Mouse (Mus musculus) ovary, adult 18-20 months (tissue): ENCODE data around the gene Srgap2.

Experiments
- DNase-seq: peaks from one replicate; pipeline ENCODE4 v3.0.0; 2022; ENCODE audit warnings: low spot score, mixed read lengths

The Srgap2 gene

DNA sequence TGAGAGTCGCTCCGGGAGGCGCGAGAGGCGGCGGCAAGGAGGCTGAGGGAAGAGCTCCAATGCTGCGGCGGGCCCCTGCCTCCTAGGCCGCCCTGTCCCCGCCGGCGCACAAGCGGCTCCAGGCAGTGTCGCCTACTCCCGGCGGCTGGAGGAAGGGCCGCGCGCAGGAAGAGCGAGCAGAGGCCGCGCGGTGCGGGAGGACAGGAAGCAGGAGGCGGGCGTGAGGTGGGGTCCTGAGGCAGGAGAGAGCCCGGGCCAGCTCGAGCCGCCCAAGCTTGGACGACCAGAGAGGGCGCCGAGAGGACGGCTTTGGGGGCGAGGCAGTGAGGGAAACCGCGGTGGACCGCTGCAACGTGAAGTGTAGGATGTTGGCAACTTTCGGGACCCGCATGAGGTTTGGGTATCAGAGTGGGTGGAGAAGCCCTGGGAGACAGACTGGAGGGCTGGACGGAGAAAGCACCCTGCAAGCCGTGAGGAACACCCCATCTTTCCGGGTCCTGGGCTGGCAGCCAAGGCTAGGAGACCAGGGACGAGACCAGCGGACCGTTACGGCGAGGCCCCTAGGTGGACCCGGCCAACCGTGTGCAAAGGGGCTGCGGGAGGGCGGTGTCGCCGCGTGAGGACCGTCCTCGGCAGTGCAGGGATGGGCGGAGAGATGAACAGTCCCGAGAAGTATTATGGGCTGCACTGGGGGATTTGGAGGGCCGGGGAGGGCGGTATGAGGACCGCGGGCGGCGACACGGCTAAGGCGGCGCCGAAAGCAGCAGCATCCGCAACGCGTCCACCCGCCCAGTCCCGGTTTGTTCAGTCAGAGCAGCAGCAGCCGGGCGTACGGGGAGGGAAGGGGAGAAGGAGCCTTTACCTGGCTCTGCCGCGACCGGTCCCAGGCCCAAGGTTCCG, 531 bp downstream of the Srgap2 start:
- peak; percentile 45 for DNase-seq

DNA sequence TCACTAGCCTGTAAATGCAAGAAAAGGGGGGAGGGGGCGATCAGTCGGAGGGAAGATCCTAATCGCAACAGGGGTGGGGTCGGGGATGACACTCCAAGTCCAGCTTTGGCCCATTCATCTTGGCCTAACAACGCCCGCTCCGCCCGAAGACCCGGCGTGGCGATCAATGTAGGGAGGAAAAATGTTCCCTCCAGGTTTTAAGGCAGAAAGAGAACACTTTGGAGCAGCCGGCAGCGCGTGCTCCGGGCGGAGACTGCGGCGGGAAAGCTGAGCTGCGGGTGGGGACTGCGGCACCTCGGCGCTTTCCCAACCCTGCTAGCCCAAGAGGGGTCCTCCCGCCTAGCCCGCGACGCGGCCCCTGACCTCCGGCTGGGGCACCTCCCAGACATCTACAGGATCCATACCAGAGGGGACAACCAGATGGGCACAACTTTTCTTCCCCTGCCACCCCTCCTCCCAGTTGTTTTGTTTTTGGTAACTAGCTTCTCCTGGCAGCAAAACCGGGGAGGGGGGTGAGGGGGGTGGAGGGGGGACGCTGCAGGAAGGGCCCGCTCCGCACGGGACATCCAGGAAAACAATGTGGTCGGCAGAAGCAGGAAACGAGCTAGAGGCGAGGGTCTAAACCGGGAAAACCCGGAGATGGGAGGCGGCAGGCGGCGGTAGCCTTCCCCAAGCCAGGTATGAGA, 1.4 kb downstream of the Srgap2 start:
- no peak for DNase-seq

DNA sequence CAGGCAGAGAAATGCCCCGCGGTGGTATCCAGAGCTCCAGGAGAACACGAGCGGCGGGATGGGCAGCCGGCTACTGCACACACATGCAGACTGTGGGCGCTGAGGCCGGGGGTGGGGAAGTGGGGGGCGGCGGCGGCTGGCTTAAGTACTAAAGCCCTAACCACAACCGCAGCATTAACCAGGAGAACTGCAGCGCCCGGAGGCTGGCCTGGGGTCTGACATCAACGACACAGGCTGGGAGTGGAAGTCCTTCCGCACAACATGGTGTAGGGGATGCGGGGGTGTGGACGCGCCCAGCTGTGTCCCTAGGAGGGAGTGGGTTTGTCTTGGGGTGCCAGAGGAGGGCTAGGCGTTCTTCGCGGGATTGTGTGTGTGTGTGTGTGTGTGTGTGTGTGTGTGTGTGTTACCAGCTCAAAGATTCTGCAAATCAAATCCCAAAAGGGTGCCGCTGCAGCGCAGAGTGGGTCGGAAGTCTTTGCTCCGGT, 2.0 kb downstream of the Srgap2 start:
- DNase-seq: peak; percentile 11

DNA sequence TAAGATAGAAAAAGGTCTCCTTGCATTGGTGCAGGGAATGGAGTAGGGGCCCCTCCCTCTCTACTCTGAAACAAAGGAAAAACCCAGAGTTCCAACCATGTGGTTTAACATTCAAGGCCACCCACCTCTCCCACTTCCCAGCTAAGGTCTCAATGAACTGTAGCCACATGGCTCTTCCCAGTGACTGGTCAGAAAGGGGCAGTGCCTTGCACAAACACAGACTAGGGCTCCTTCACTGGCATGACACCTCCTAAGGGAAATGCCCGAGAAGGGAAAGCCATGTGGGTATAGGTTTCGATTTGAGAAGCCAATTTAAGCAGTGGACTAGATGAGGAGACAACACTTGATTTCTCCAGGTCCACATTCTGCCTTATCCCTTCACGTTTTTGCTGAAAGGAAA, 3.4 kb downstream of the Srgap2 start:
- no peak for DNase-seq

DNA sequence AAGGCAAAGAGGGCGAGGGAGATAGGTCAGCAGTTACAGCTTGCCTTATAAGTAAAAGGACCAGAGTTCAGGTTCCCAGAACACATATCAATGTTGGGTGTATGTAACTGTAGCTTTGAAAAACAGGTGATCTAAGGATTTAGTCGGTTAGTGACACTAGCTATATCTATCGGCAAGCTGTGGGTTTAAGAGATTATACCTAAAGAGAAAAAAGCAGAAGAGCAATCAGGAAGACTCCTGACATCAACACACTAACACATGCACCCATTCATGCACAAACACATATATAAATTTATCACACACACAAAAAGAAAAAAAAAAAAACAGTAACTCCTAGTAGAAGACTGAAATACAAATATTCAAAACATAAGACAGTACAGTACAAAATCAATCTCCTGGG, 10.6 kb downstream of the Srgap2 start:
- DNase-seq: no peak

DNA sequence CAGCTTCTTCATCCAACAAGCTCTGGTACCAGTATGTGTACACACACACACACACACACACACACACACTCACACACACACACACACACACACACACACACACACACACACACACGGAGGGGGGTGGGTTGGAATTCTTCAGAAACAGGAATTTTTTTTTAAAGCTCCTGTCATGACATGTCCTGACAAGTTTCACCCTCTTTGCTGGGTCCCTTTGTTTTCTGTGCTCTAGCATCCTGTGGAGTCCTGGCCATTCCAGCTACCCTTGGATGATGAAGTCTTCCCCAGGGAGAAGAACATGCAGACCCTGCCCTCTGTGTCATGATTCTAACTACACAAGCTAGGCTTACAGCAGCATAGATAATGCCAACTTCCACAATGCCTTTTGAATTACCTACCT, 13.0 kb downstream of the Srgap2 start:
- DNase-seq: no peak

DNA sequence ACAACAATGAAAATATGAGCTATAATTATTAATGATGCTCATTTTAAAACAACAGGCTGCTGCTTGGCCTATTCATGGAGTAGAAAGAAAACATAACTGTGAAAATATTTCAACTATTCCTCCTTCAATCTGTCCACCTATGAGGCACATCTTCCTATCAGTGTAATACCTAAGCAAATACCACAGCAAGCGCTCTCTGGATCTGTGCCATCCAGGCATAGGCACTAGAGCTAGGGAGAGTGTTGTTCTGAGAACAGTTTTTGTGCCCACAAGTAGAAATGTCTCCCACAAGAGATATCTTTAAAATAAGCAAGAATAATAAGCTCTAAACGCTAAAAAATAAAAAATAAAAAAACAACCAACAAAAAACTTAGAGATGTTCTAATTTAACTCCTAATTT, 14.0 kb downstream of the Srgap2 start:
- DNase-seq: no peak

DNA sequence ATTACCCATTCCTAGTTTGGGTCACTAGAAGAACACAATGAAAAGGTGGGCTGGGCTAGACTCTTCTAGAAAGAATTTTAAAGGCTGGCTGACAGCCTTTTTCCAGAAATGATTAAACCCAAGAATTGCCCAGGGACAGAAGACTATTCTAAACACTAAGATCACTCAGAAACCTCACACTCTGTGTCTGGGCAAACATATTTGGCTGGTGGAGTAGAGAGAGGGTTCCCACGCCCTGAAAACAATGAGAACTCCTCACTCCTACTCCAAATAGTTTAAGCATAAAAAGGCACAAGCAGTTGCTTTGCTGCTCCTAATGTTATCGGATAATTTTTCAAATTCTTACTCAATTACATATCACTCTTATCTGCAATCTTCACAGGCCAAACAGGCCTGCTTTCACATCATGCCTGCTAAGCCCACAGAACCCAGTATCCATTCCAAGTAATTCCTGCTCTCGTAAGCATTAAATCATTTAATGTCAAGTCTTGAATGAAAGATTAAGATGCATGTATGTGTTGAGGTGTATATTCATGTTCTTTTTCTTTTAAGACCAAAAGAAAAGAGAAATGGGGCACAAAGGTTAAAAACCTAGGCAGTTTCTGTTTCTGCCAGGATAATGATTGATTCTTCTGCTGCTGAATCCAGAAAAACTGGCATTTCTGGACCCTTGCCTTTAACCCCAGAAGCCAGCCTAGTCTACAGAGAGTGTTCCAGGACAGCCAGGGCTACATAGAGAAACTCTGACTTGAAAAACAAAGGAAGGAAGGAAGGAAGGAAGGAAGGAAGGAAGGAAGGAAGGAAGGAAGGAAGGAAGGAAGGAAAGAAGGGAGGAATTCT, 15.3 kb downstream of the Srgap2 start:
- no peak for DNase-seq

DNA sequence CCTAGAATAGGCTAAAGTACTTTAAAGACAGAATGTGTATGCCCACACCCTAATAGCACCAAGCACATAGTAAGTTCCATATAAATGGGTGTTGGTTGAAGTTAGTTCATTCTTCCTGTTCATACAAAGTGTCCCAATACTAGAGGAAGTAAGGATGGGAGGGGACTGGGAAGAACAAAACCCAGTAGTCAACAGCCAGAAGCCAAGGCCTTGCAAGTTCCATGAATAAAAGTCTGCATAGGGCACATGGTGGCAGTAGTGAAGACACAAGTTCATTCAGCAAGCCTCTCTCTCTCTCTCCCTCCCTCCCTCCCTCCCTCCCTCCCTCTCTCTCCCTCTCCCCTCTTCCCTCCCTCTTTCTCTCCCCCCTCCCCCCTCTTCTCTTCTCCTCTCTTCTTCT, 16.0 kb downstream of the Srgap2 start:
- no peak for DNase-seq

DNA sequence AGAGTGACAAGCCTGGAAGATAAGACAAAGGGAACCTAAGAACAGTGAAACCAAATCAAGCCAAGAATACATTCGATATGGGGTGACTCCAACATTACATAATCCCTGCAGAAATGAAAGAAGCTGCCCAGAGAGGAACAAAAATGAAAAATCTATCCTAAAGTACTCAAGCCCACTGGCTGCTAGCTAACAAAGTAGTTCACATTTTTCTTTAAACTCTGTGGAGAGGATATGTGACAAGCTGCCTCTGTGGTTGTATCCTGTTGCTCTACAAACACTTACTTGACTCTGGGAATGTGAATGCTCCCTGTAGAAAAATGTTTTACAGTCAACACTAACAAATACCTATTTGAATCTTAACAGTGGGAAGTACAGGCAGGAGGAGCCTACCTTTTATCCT, 25.5 kb downstream of the Srgap2 start:
- DNase-seq: no peak

DNA sequence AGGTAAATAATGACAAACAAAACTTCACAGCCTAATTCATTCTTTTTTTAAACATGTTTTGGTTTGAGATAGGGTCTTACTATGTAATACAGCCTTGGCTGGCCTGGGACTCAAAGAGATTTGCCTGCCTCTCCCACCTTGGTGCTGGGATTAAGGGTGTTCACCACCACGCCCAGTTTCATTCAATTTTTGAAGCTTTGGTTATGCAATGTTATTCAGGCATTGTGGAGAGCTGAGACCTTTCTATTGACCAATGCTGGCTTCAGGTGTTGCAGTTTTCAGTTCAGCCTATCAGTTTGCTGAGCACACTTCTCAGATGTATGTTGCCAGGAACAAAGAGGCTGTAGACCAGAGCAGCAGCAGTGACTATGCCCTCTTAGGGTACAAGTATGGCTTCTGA, 28.9 kb downstream of the Srgap2 start:
- DNase-seq: no peak

DNA sequence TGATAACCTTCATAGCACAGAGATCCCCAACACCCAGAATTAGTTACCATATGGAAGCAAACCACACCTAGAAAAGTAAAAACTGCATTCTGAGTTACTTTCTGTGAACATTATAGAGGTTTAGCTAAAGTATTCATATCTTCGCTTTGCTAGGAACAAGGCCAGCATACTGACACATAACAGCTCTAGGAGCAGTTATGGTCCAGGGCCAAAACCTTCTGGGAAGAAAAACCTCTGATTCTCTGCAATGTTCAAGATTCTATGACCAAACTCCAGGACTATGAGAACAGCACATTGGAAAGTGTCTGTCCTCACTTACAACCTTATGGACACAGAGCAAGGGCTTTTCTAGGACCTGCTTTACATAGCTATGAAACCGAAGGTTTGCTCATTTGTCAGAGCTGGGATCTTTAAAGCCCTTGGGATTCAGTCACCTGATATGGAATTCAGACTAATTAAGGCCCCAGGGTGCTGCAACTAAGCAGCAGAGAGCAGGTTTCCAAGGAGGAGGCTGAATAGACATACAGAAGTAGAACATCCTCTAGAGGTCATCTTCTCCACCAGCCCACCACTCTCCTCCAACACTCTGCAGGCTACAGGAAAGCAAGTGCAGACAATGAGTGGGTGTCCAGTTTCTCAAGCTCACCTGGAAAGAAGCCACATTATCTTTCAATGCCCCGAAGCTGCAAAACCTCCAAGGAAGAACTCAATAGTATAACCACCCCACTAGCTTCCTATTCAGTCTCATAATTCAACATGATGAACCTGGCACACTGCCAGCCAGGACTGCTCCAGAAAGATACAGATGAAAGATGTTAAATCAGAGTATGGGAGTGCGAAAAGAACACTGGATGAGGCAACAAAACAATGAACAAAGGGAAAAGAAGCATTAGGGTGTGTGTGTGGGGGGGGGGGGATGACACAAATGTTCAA, 32.9 kb downstream of the Srgap2 start:
- DNase-seq: no peak

DNA sequence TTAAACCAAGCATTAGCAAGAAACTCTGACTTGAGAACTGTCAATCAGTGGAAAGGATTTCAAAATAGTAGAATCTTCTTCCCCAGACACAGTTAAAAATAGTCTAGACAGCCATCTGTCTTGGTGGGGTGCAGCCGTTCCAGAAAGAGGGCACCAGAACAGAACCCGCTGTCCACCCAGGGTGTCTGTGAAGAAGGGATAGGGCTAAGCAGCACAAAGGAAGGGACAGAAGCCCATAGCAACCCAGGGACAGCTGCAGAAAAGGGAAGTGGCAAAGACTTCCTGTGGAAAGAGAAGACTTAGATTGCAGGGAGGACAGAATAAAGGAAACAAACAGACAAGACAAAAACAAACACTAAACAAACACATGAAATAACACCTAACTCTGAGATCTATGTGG, 34.8 kb downstream of the Srgap2 start:
- no peak for DNase-seq

DNA sequence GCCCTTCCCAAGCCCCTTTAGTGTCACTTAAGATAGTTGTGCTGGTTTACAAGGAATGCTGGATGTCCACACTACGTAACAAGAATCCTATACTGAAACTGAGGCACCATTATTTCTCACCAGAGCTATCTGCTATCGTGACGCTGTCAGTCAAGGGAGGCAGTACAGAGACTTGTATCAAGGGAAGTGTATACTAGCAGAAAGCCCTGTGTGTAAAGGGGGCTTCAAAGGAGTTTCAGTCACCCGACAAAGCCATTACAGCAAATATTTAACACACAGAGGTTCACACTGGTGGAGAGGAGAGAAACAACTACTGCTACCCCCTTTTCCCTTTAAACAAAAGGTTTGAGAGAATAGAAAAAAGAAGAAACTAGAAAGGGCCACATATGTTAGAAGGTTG, 35.6 kb downstream of the Srgap2 start:
- no peak for DNase-seq

DNA sequence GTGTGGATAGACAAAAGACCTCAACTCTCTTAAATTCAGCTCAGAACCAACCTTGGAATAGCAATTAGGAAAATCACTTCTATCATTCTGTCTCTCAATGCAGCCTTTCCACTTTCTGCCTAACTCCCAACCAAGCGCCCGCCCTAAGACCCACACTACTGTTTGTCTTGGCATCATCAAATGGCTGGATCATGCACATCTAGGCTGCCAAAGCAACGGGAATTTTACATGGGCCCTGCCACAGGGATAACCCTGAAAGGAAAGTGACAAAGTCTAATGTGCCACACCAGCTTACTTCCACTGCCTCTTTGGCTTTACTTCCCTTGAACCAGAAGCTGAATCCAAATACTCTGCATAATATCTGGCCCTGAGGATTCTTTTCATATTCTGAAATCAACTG, 37.8 kb downstream of the Srgap2 start:
- no peak for DNase-seq

DNA sequence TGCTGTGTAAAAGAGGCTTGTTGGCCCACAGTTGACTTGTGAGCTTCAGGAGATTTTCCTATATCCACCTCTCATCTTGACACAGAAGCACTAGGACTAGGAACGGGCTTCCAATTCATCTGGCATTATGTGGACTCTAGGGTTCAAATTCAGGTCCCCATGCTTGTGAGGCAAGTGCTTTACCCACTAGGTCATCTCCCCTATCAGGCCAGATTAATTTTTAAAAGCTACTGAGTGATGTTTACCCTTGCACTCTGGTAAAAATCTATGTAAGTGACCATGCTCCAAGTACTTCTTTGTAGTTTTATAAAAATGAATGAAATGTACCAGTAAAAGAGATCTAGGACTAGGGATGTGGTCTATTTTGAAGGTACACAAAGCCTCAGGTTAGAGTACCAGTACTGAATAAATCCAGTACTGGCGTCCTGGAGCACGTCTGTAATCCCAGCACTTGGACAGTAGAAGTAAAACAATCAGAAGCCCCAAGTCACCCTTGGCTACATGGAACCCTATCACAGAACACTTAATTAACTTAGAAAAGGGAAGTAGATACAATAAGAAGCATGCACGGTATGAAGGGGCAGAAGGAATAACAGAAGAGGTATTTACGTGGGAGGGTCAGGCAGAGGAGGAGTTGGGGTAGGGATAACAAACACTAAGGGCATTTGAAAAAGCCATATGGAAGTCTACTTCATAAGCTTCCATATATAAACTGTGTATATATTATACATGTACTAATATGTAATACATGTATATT, 40.9 kb downstream of the Srgap2 start:
- no peak for DNase-seq

DNA sequence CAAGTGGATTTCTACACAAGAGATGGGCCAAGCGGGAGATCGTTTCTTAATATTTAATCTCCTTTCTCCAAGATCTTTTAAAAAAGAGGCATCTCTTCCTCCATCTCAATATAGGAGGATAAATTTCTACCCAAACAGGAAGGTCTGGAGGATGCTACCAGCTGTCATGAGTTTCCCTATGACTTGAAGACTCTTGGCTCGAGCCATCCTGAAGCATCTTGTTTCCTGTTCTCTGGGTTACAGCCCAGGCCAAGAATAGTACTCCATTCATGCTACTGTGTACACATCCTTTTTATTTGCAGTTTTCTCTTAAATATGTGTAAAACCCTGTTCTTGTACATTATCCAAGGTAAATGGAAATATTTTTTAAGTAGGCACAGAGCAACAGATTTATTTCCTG, 44.9 kb downstream of the Srgap2 start:
- DNase-seq: no peak

DNA sequence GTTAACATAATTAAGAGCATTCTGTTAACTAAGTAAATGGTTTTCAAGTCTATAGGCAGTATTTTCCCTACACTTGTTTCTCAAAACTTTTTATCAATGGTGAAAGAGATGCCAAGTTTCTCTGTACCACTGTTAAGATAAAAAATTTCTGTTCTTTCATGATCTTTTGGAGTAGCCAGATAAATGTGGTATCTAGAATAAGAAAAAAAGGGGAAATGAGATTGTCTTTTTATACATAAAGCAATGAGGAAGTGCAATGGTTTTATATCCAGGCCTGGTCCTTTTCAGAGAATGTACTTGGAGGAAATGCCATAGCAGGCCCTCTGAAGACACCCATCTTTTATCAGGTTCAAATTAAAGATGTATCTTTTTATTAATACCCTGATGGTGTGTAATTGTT, 45.8 kb downstream of the Srgap2 start:
- no peak for DNase-seq

DNA sequence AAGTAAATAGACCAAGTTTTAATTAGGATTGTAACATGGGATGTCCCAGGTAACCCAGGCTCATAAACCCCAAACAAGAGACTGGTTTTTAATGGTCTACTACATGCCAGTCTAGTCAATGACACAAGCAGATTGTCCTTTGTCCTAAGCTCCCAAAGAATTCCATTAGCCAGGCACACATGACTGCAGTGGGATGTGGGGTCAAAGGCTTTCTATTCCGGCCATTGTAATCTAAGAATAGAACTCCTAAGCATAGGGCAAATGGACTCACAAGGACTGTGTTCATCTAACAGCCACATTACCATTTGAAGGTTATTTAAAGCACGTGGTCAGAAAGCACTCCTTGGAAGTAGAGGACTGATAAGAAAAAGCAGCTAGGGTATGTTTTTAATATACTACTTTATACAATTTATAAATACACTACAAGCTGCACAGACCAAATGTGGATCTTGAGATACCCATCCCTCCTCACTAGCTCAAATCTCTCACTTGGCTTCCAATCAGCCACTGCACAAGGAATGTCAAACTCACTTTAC, 48.3 kb downstream of the Srgap2 start:
- no peak for DNase-seq

DNA sequence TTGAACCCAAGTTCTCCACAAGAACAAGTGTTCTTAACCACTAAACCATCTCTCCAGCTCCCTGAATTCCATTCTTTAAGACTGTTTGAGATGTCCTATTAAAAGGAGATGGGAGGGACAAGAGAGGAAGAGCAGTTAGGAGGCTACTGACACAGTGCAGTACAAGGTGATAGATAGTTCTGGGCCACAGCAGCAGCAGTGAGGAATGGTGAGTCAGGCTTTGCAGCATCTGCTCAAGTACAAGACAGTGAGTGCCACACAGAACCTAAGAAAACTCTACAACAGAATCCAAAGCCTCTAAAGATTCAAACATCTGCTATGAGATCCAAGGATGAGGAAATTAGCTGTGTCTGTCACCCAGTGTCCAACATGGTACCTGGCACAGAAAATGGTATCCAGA, 51.8 kb downstream of the Srgap2 start:
- DNase-seq: no peak
